Mouse (Mus musculus) erythroblast, embryonic 14.5 days (primary cell): ENCODE results near the gene Cpsf4. TPM values are rescaled to one million over a fixed set of nuclear protein-coding genes. Genes with fewer than 3 reads are reported as not detected.
A peak's percentile ranks its signal among the peaks of the same experiment; 100 is the strongest.

Source experiments
- H3K27me3 ChIP-seq: 2 replicates; pipeline ENCODE4 v1.6.1; 2012; ENCODE audit warnings: inconsistent platforms; ENCODE audit not compliant: control insufficient read depth
- H3K36me3 ChIP-seq: 2 replicates; pipeline ENCODE4 v1.6.1; 2012; ENCODE audit warnings: mild to moderate bottlenecking, inconsistent platforms; ENCODE audit not compliant: control insufficient read depth
- H3K4me1 ChIP-seq: 2 replicates; pipeline ENCODE4 v1.6.1; 2012; ENCODE audit warnings: inconsistent platforms; ENCODE audit not compliant: control insufficient read depth
- H3K4me3 ChIP-seq: replicated peaks from 2 replicates; pipeline ENCODE3; 2012; ENCODE audit warnings: moderate library complexity, mild to moderate bottlenecking, inconsistent platforms
- H3K9me3 ChIP-seq: 2 replicates; pipeline ENCODE4 v1.6.1; 2012; ENCODE audit warnings: low read length, inconsistent platforms, mixed read lengths; ENCODE audit not compliant: control insufficient read depth
- GATA1 ChIP-seq: IDR thresholded peaks from 2 replicates; pipeline ENCODE4 v1.6.1; 2012; ENCODE audit warnings: low read length, inconsistent platforms, mixed read lengths
- TAL1 ChIP-seq: IDR thresholded peaks from 3 replicates; pipeline ENCODE4 v1.6.1; 2012; ENCODE audit warnings: low read length, inconsistent platforms, mixed read lengths
- polyA plus RNA-seq: library from polyadenylated mRNA; stranded (reverse); fragments of >175 nt; gene quantifications from 2 replicates; pipeline ENCODE4 v1.2.3, GENCODE M21; 2012

Cpsf4 gene
- polyA plus RNA-seq, 1 experiment = 7.8 TPM

DNA sequence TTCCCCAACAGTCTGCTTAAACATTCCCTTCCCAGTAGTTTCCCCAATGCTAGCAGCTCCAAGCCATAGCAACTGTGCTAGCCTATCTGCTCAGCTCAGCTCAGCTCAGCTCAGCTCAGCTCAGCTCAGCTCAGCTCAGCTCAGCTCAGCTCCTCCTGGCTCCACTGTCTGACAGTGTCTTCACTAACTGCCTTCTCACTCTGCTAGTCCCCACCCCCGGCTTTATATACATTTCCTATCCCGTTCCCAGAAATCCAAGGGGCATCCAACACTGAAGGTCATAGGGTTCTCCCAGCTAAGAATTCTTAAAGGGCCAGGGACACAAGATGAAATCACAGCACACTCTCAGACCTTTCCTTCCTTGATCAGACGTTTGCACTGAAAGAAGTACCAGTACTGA, 2.3 kb upstream of the Cpsf4 start:
- Histone ChIP-seq H3K36me3 (peaks cover 62% of the 10 kb centered on the region), H3K9me3 (no peaks in the 10 kb centered on the region), H3K27me3 (no peaks in the 10 kb centered on the region), H3K4me3 (no peak overlapping the region), H3K4me1 (peaks cover 44% of the 10 kb centered on the region)
- TF ChIP-seq TAL1 (no peak), GATA1 (no peak)

GRCm38 (mm10) chr5:145165184-145165583, 1.8 kb upstream of the Cpsf4 start:
- no peak overlapping the region for H3K4me3 ChIP-seq
- peaks cover 47% of the 10 kb centered on the region for H3K4me1 ChIP-seq
- H3K27me3 ChIP-seq = no peaks in the 10 kb centered on the region
- H3K36me3 ChIP-seq = peaks cover 61% of the 10 kb centered on the region
- no peak for TF ChIP-seq GATA1
- TF ChIP-seq TAL1 = no peak
- H3K9me3 ChIP-seq = no peaks in the 10 kb centered on the region

- peaks cover 61% of the 10 kb centered on the region for H3K36me3 ChIP-seq
Observed at GRCm38 (mm10) chr5:145167306-145167661, 271 bp downstream of the Cpsf4 start.

GRCm38 (mm10) chr5:145178461-145178980, 11.5 kb downstream of the Cpsf4 start:
- no peaks in the 10 kb centered on the region for H3K9me3 ChIP-seq
- peaks cover 100% of the 10 kb centered on the region for H3K36me3 ChIP-seq
- no peak for TF ChIP-seq TAL1
- no peak for TF ChIP-seq GATA1
- no peaks in the 10 kb centered on the region for H3K27me3 ChIP-seq
- H3K4me1 ChIP-seq = peaks cover 6% of the 10 kb centered on the region
- H3K4me3 ChIP-seq = no peak overlapping the region

More at GRCm38 (mm10) chr5:145167306-145167661, 271 bp downstream of the Cpsf4 start:
- Histone ChIP-seq H3K27me3 (no peaks in the 10 kb centered on the region), H3K4me3 (peak overlapping the region; percentile 87), H3K4me1 (peaks cover 48% of the 10 kb centered on the region), H3K9me3 (no peaks in the 10 kb centered on the region)
- TF ChIP-seq TAL1 (no peak), GATA1 (no peak)

DNA sequence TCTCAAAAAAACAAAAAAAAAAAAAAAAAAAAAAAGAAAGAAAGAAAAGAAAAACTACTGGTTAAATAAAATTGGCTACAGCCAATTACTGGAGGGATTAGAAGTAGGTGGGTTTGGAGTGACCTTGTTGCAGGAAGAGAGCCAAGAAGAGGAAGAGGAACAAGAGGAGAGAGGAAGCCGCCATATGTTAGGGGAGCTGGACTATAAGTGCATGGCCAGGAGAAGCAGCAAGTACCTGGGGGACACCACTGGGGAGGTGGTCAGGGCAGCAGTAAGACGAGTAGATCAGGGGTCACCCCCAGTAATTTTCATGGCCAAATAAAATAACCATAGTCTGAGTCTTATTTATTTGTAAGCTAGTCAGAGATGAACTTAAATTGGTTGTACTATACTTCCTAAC, 18.2 kb downstream of the Cpsf4 start:
- H3K9me3 ChIP-seq = no peaks in the 10 kb centered on the region
- H3K27me3 ChIP-seq = no peaks in the 10 kb centered on the region
- H3K4me1 ChIP-seq = peaks cover 19% of the 10 kb centered on the region
- no peak overlapping the region for H3K4me3 ChIP-seq
- no peak for TF ChIP-seq TAL1
- TF ChIP-seq GATA1 = no peak
- H3K36me3 ChIP-seq = peaks cover 95% of the 10 kb centered on the region

DNA sequence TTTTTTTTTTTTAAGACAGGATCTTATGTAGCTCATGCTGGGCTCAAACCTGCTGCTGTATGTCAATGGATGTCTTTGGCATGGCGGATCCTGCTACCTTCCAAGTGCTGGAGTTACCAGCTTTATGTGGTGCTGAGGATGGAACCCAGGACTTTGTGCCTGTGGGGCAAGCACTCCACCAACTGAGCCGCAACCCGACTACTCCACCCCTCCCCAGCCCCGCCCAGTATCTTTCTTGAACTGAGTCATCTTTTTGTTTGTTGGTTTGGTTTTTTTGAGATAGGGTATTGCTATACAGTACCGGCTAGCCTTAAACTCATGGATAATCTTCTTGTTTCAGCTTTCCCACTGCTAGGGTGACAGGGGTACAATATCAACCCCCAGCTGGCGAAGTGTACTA, 22.4 kb downstream of the Cpsf4 start:
- Histone ChIP-seq H3K36me3 (peaks cover 67% of the 10 kb centered on the region), H3K9me3 (no peaks in the 10 kb centered on the region), H3K27me3 (no peaks in the 10 kb centered on the region), H3K4me3 (peak overlapping the region; percentile 83), H3K4me1 (peaks cover 35% of the 10 kb centered on the region)
- TF ChIP-seq GATA1 (no peak), TAL1 (no peak)

GRCm38 (mm10) chr5:145190373-145190772, 23.4 kb downstream of the Cpsf4 start:
- TF ChIP-seq TAL1 = no peak
- no peak for TF ChIP-seq GATA1
- peaks cover 35% of the 10 kb centered on the region for H3K4me1 ChIP-seq

GRCm38 (mm10) chr5:145190875-145191798, 24.1 kb downstream of the Cpsf4 start:
- H3K27me3 ChIP-seq = no peaks in the 10 kb centered on the region
- H3K9me3 ChIP-seq = no peaks in the 10 kb centered on the region
- peak overlapping the region; percentile 83 for H3K4me3 ChIP-seq
- TF ChIP-seq GATA1 (peak; percentile 76), TAL1 (no peak)
- H3K36me3 ChIP-seq = peaks cover 68% of the 10 kb centered on the region
- H3K4me1 ChIP-seq = peaks cover 35% of the 10 kb centered on the region

More at GRCm38 (mm10) chr5:145190373-145190772, 23.4 kb downstream of the Cpsf4 start:
- Histone ChIP-seq H3K9me3 (no peaks in the 10 kb centered on the region), H3K27me3 (no peaks in the 10 kb centered on the region), H3K36me3 (peaks cover 68% of the 10 kb centered on the region), H3K4me3 (peak overlapping the region; percentile 83)

DNA sequence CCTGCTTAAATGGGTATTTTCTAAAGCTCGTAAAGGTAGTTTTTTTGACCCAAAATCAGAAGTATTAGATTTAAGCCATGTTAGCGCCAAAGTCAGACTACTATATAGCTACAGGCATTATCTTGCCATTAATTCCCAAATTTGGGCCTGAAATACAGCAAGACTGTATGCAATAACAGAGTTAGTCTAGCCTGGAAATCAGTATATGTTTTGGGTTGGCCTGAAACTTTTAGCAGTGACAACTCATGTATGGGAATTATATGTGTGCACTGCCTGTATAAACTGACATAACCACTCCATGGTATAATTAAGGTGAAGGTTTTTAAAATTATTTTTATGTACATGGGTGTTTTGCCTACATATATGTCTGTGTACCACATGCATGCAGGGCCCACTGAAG, 24.9 kb downstream of the Cpsf4 start, which contains the start of gene Atp5j2:
TSS of gene Atp5j2 (minus strand) at position 101 of the 400 bp plus-strand sequence.
- peak within 1 kb of the TSS; percentile 83 for H3K4me3 ChIP-seq
- peaks cover 66% of the 10 kb centered on the region for H3K36me3 ChIP-seq
- no peaks in the 10 kb centered on the region for H3K27me3 ChIP-seq
- no peak for TF ChIP-seq GATA1
- TF ChIP-seq TAL1 = no peak
- peaks cover 35% of the 10 kb centered on the region for H3K4me1 ChIP-seq
- H3K9me3 ChIP-seq = no peaks in the 10 kb centered on the region
